Mouse (Mus musculus) CH12.LX (cell line): ENCODE results near the gene Lipe.

ENCODE experiments used
- CTCF ChIP-seq, 2 experiments: IDR thresholded peaks in 1 of 2; conservative IDR thresholded peaks in 1 of 2; 2 replicates each; pipeline ENCODE4 v1.5.1; 2011 to 2012; ENCODE audit warnings: low read depth in 2 of 2, low read length in 2 of 2, improper control_type of control experiment in 1 of 2, inconsistent platforms in 1 of 2, mild to moderate bottlenecking in 1 of 2, moderate library complexity in 1 of 2
- ELF1 ChIP-seq: IDR thresholded peaks from 2 replicates; pipeline ENCODE4 v1.6.1; 2014; ENCODE audit warnings: low read depth, mild to moderate bottlenecking, inconsistent platforms, low read length, improper control_type of control experiment
- EP300 ChIP-seq: IDR thresholded peaks from 2 replicates; pipeline ENCODE4 v1.6.1; 2011; ENCODE audit warnings: low read length, improper control_type of control experiment
- ETS1 ChIP-seq: conservative IDR thresholded peaks from 2 replicates; pipeline ENCODE4 v1.6.1; 2012; ENCODE audit warnings: low read depth, mild to moderate bottlenecking, inconsistent platforms, low read length, improper control_type of control experiment, moderate library complexity
- GABPA ChIP-seq: IDR thresholded peaks from 2 replicates; pipeline ENCODE4 v1.6.1; 2012; ENCODE audit warnings: low read depth, low read length, improper control_type of control experiment, inconsistent platforms; ENCODE audit not compliant: insufficient replicate concordance
- JUN ChIP-seq: IDR thresholded peaks from 2 replicates; pipeline ENCODE4 v1.6.1; 2011; ENCODE audit warnings: low read depth, mild to moderate bottlenecking, low read length, improper control_type of control experiment, moderate library complexity; ENCODE audit not compliant: insufficient read depth
- JUND ChIP-seq: conservative IDR thresholded peaks from 2 replicates; pipeline ENCODE4 v1.6.1; 2011; ENCODE audit warnings: low read depth, low read length, improper control_type of control experiment
- KAT2A ChIP-seq: IDR thresholded peaks from 2 replicates; pipeline ENCODE4 v1.6.1; 2012; ENCODE audit warnings: low read length, improper control_type of control experiment, inconsistent platforms; ENCODE audit not compliant: insufficient replicate concordance
- MAX ChIP-seq: IDR thresholded peaks from 2 replicates; pipeline ENCODE4 v1.6.1; 2011; ENCODE audit warnings: low read length, improper control_type of control experiment
- MXI1 ChIP-seq: IDR thresholded peaks from 2 replicates; pipeline ENCODE4 v1.6.1; 2011; ENCODE audit warnings: mild to moderate bottlenecking, low read depth, low read length, improper control_type of control experiment
- NRF1 ChIP-seq: IDR thresholded peaks from 2 replicates; pipeline ENCODE4 v1.6.1; 2014; ENCODE audit warnings: low read depth, mild to moderate bottlenecking, inconsistent platforms, low read length, improper control_type of control experiment, moderate library complexity
- POLR2A ChIP-seq: IDR thresholded peaks from 2 replicates; pipeline ENCODE4 v1.6.1; 2011; ENCODE audit warnings: low read depth, mild to moderate bottlenecking, improper control_type of control experiment, low read length
- POLR2AphosphoS2 ChIP-seq: IDR thresholded peaks from 2 replicates; pipeline ENCODE4 v1.6.1; 2011; ENCODE audit warnings: low read depth, low read length, improper control_type of control experiment

GRCm38 (mm10) chr7:25334472-25334871 is 64.0 kb downstream of the Lipe start:
- no peak for TF ChIP-seq MAX
- no peak for TF ChIP-seq MXI1
- no peak for TF ChIP-seq POLR2AphosphoS2
- TF ChIP-seq JUND = no peak
- no peak for TF ChIP-seq EP300
- TF ChIP-seq NRF1 = no peak
- TF ChIP-seq GABPA = no peak
- TF ChIP-seq POLR2A = no peak
- TF ChIP-seq CTCF (conservative IDR thresholded peaks at IDR 0.05 in 1 of 2, IDR thresholded peaks at IDR 0.05 in 1 of 2; ENCODE audit: low read depth in 2 of 2, low read length in 2 of 2) = no peak
- TF ChIP-seq KAT2A = no peak
- no peak for TF ChIP-seq ETS1
- TF ChIP-seq ELF1 = no peak
- no peak for TF ChIP-seq JUN
